Mouse (Mus musculus): ENCODE results near the gene Gabarapl2.

Gene Gabarapl2

GRCm38 (mm10) chr8:111940171-111941100 lies at the start of gene Gabarapl2:
Gabarapl2 (plus strand) TSS chr8:111940703.
- peak; percentile 90 to 95 for DNase-seq (ENCODE audit: low spot score in 2 of 2)

- DNase-seq (ENCODE audit: low spot score in 2 of 2) = no peak
These were observed 49.6 kb upstream of the Gabarapl2 start for GRCm38 (mm10) chr8:111890911-111891303.

DNA sequence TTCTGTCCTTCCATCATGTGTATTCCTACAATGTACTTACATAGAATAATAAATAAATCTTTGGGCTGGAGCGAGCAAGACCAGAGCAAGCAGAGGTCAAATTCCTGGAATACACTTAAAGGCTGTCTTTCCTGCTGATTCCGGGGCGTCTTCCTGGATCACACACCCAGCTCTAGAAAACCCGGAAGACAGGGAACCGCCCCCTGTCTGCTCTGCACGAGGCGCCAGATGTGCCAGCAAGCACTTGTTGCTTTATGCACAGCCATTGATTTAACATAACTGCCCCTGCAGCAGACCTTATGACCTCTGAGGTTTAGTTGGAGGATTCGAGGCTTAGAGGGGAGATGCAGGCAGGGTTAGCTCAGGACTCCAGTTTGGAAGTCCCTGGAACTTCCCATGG lies 48.5 kb upstream of the Gabarapl2 start:
- no peak for DNase-seq (ENCODE audit: low spot score in 2 of 2)

DNA sequence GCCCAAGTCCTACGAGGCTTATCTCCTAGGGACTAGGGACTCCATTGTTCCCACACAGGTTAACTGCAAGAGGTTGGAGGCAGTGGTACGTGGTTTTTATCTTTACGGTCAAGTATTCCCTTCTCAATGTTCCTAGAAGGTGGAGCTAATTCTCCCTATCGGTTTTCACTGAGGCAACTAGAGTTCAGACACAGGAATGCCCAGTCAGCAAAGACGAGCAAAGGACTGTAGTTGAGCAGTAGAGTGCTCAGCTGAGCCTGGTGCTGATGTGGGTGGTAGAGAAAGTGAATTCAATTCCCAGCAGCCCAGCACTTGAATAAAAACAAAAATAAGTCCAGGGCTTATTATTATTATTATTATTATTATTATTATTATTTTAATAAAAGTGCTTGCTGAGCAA lies 47.9 kb upstream of the Gabarapl2 start:
- no peak for DNase-seq (ENCODE audit: low spot score in 2 of 2)

- no peak for DNase-seq (ENCODE audit: low spot score in 2 of 2)
These were observed 45.5 kb upstream of the Gabarapl2 start for GRCm38 (mm10) chr8:111894955-111895354.

DNA sequence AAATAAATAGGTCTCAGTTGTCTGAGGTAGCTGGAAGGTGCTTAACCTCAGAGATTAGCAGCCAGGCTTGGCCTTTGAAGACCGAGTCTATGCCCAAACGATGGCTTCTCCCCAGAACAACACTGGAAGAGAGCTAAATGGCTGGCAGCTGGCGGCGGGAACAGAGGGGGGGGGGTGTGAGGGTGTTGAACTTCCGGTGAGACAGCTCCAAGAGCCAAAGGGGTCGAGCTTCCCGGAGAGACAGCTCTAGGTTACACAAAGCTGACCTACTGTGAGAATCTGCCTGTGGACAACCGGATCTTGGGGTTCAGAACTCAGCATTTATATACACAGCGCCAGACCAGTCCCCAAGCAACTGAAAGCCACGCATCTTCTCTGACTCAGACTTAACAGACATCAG lies 41.9 kb upstream of the Gabarapl2 start:
- DNase-seq (ENCODE audit: low spot score in 2 of 2) = no peak

DNA sequence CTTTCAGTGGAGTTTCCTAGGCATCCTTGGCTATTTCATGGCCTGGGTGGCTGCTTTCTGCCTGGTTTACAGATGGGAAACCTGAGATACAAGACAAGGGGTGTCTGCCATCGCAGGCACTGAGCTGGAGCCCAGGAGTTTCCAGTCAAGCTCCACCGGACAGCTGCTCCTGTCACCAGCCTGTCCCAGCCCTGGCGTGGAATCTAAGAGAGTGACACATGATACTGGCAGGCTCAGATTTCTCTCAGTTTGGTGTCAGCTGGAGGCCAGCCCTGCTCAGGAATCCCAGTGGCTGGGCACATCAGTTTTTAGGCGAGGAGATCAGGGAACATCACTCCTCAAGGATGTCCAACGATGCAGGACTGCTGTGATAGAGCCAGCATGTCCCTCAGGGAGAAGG lies 38.4 kb upstream of the Gabarapl2 start:
- no peak for DNase-seq (ENCODE audit: low spot score in 2 of 2)

DNA sequence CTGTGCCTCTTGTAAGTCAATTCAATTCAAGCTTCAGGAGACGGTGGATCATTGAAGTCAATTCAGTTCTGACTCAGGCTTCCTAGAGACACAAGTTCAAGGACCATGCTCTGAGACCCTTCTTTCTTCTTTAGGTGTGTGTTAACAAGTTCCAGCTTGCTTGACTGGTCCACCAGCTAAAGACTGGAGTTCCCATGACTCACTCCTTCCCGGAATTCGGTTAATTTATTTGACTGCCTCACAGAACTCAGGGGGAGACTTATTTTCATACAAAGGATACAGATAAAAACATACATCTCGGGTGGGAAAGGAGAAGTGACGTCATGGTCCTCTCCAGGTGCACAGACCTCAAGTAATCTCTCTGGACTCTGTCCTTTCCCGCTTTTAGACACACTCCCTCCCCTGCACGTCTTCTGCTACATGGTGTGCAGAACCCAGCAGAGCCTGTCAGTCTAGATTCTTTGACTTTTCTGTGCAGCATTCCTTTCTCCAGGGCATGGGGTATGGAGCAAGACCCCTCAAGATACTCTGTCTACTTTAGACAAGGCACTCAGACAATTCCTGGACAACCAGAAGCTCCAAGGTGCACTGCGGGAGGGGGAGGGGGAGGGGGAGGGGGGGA lies 34.9 kb upstream of the Gabarapl2 start:
- no peak for DNase-seq (ENCODE audit: low spot score in 2 of 2)

DNA sequence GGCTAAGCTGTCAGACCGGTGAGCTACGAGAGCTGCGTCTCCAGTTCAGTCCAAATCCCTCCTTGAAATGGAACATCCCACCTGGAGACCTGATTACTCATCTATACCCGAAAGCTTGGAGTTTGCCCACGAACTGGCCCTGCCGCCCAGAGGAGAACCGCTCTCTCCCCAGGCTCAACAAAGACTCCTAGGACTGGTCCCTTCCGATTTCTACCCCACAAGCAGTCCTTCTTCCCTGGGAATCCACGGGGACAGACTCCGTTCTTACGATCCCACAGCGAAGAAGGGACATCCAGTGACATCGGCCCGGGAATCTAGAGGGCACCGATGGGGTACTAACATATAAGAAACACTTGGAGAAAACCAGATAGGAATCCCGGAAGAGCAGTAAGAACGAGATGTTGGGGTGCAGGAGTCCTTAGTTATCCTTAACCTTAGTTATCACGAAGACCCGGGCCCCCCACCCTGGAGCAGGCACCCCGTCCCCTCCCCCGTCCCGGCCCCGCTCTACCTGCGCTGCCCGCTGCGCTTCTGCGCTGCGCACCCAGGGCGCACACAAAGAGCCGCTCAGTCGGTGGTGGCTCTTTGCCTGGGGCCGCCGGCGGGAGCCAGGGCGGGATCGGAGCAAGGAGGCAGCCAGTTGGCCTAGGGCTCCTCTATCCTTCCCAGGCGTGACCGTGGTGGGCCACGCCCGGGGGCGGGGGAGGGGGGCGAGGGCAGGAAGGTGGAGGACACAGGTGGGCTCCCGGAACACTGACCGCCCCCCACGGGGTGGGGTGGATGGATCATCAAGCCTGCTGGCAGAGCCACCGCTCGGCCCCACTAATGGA lies 30.7 kb upstream of the Gabarapl2 start, which contains the start of gene Chst5:
Gene Chst5 (minus strand): TSS at position 827 of the 830 bp plus-strand sequence.
- DNase-seq (ENCODE audit: low spot score in 2 of 2) = peak in 1 of 2 experiments; percentile 21

- DNase-seq (ENCODE audit: low spot score in 2 of 2) = no peak
These were observed 28.9 kb upstream of the Gabarapl2 start for GRCm38 (mm10) chr8:111911572-111911971.

- peak in 1 of 2 experiments; percentile 49 for DNase-seq (ENCODE audit: low spot score in 2 of 2)
These were observed 27.6 kb upstream of the Gabarapl2 start for GRCm38 (mm10) chr8:111912860-111913432.

GRCm38 (mm10) chr8:111919663-111920062 lies 20.8 kb upstream of the Gabarapl2 start:
- no peak for DNase-seq (ENCODE audit: low spot score in 2 of 2)

GRCm38 (mm10) chr8:111920971-111921370 lies 19.5 kb upstream of the Gabarapl2 start:
- DNase-seq (ENCODE audit: low spot score in 2 of 2) = no peak

DNA sequence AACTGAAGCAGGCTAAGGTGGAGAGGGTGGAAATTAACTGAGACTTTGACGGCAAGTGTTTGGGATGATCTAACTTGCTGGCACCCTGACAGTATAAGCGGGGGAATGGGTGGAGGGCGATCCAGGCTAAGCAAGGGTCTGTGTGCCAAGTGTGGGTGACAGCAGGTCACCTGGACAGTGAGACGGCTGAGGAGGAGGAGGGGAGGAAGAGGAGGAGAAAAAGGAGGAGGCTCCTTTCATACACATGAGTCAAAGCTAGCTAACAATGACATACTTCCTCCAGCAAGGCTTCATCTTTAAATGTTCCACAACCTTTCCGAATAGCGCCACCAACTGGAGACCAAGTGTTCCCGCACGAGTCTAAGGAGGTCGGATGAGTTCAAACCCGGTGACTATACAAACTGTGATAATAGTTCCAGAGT lies 17.1 kb upstream of the Gabarapl2 start:
- peak in 1 of 2 experiments; percentile 60 for DNase-seq (ENCODE audit: low spot score in 2 of 2)

GRCm38 (mm10) chr8:111924976-111925375 lies 15.5 kb upstream of the Gabarapl2 start:
- no peak for DNase-seq (ENCODE audit: low spot score in 2 of 2)

DNA sequence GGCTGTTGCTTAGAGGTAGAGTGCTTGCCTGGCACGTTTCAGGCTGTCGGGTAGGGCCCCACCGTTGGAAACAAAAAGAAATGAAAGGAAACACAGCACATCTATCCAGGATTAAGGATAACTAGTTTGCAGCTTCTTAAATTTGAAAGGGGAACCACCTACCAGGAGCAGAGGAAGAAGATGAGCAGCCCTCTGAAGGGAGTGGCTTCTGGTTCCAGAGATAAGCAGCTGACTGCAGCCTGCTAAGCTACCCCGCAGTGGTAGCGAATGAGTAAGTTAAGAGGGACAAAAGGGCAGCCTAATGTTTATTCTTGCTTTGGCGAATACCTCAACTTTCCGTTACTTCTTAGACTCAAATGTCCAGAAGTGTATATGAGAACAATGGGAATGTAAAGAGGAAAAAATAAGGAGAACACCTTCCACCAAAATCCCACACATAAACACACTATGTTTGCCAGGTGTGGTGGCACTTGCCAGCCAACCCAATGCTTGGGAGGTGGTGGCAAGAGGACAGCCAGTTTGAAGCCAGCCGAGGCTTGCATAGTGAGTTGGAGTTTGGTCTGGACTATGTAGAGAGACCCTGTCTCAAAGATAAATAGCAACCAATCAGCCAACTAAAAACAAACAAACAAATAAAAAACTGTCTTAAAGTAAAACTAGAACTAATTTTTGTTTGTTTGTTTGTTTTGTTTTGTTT lies 10.7 kb upstream of the Gabarapl2 start:
- no peak for DNase-seq (ENCODE audit: low spot score in 2 of 2)

GRCm38 (mm10) chr8:111931721-111932120 lies 8.8 kb upstream of the Gabarapl2 start:
- no peak for DNase-seq (ENCODE audit: low spot score in 2 of 2)

DNA sequence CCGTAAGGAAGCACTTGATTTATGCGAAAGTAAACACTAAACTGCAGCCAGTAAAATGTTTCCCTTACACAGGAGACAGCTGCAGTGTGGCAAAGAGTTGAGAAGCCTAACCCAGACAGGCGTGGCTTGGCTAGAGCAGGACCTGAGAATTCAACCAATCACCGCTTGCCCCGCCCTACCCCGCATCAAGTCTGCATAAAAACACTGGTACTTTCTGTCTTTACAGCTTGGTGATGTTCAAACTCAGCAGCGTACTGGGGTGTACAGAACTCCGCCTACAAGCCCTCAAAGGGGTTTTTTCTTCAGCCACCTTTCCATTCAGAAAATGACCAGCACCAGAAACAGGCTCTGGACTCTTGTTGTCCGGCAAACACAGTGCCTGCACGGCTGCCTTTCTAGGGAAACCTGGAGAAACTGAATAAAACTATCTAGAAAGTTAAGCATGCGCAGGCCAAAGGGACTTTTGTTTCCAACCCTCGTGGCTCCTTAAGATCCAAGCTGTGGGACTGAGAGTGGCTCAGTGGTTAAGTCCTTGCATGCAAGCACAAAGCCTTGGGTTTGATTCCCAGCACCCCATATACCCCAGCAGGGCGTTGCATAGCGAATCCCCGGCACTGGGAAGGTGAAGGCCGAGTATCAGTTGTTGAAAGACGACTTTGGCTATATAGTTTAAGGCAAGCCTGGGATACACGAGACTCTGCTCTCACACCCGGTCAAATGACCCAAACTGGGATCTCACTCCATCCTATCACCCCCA lies 7.7 kb upstream of the Gabarapl2 start:
- DNase-seq (ENCODE audit: low spot score in 2 of 2) = peak in 1 of 2 experiments; percentile 34

- peak; percentile 71 to 89 for DNase-seq (ENCODE audit: low spot score in 2 of 2)
These were observed 7.0 kb upstream of the Gabarapl2 start, which contains the start of gene Tmem231 for GRCm38 (mm10) chr8:111933348-111934076. Tmem231 (minus strand) TSS chr8:111933881.

All from cerebellum, postnatal 4 days (tissue).